In the genomic region with DNA sequence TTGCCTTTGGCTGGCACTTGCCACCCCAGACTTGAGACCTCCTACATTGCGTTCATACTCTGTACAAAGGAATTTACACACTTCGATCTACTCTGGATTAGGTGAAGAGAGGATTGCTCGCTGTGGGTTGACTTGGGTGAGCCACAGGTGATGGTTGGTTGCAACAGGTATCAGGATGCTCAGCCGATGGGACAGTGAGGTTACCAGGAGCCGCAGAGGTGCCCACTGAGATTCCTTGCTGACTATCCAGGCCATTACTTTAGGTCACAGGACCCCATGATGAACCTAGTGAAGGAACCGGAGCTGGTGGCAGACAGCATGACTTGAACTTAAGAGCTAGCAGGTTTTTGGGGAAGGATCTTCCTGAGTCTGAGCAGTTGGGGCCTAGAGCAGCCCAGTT, we compare ENCODE assay signal across 33 mouse cellular contexts. TPM values are rescaled to one million over a fixed set of nuclear protein-coding genes. Genes with fewer than 3 reads are reported as not detected.
"Had no signal": no experiment of that assay in that cellular context is flagged by ENCODE, and none has a peak within 500 bp of the region (broad histone marks: within the 10 kb centered on the region; RNA-seq: fewer than 3 reads in every experiment).

No protein-coding gene starts in this region.

- H3K4me3 ChIP-seq: limb, embryonic 12.5 days; limb, embryonic 13.5 days; limb, embryonic 15.5 days; liver, embryonic 12.5 days; liver, embryonic 13.5 days; liver, embryonic 15.5 days; lung, embryonic 15.5 days; megakaryocyte, embryonic 14.5 days; midbrain, embryonic 10.5 days; midbrain, embryonic 12.5 days; midbrain, embryonic 13.5 days; midbrain, embryonic 15.5 days; myocyte; neural tube, embryonic 12.5 days had no signal

- H3K4me2 ChIP-seq: limb, embryonic 12.5 days; limb, embryonic 13.5 days; limb, embryonic 15.5 days; liver, embryonic 11.5 days; liver, embryonic 12.5 days; liver, embryonic 13.5 days; liver, embryonic 15.5 days; lung, embryonic 14.5 days; lung, embryonic 15.5 days; midbrain, embryonic 11.5 days; midbrain, embryonic 13.5 days had no signal

- ATAC-seq: liver, embryonic 12.5 days; liver, postnatal 0 days; lung, postnatal 0 days; midbrain, embryonic 13.5 days; midbrain, embryonic 15.5 days; midbrain, embryonic 16.5 days had no signal

- H3K4me1 ChIP-seq: liver, embryonic 15.5 days had no signal

- H3K9me3 ChIP-seq: limb, embryonic 12.5 days; limb, embryonic 13.5 days; limb, embryonic 15.5 days; liver, embryonic 12.5 days; liver, embryonic 13.5 days; liver, embryonic 15.5 days; lung, embryonic 15.5 days; midbrain, embryonic 10.5 days; midbrain, embryonic 12.5 days; midbrain, embryonic 13.5 days; midbrain, embryonic 15.5 days; neural tube, embryonic 12.5 days; neural tube, embryonic 13.5 days had no signal

- DNase-seq: left cerebral cortex, postnatal 4 days; liver; liver, embryonic 13.5 days; liver, postnatal 0 days; lung, adult 18-20 months; lung, adult 2 months; lung, embryonic 14.5 days; lung, postnatal 10 days; lung, postnatal 14 days; lung, postnatal 36 days; lung, postnatal 4 days; midbrain, embryonic 14.5 days had no signal

- H3K9ac ChIP-seq: limb, embryonic 12.5 days; limb, embryonic 13.5 days; limb, embryonic 15.5 days; liver, embryonic 12.5 days; liver, embryonic 13.5 days; liver, embryonic 14.5 days; liver, embryonic 15.5 days; liver, postnatal 0 days; lung, embryonic 14.5 days; lung, embryonic 15.5 days; midbrain, embryonic 12.5 days; midbrain, embryonic 13.5 days; midbrain, embryonic 15.5 days; neural tube, embryonic 12.5 days; neural tube, embryonic 13.5 days had no signal

- H3K36me3 ChIP-seq: limb, embryonic 12.5 days; limb, embryonic 13.5 days; limb, embryonic 15.5 days; liver, embryonic 12.5 days; liver, embryonic 13.5 days; liver, embryonic 15.5 days; lung, embryonic 15.5 days; midbrain, embryonic 10.5 days; midbrain, embryonic 12.5 days; midbrain, embryonic 13.5 days; midbrain, embryonic 15.5 days; neural tube, embryonic 12.5 days; neural tube, embryonic 13.5 days had no signal

- H3K27ac ChIP-seq: limb, embryonic 12.5 days; limb, embryonic 13.5 days; limb, embryonic 15.5 days; liver, embryonic 12.5 days; liver, embryonic 13.5 days; liver, embryonic 14.5 days; liver, embryonic 15.5 days; lung, embryonic 15.5 days; macrophage; midbrain, embryonic 10.5 days; midbrain, embryonic 12.5 days; midbrain, embryonic 13.5 days; midbrain, embryonic 15.5 days; neural tube, embryonic 12.5 days; neural tube, embryonic 13.5 days had no signal

RNA-seq across cellular contexts. Expression of gene Bean1, which starts 2.2 kb away (rescaled TPM):
- polyA plus RNA-seq: liver, adult 2 months; liver, embryonic 13.5 days; liver, postnatal 0 days; macrophage had no signal
